Mouse (Mus musculus) CH12.LX (cell line): ENCODE measurements around the gene Bche. TPM values are rescaled to one million over a fixed set of nuclear protein-coding genes. Genes with fewer than 3 reads are reported as not detected.

Source experiments
- DNase-seq: peaks from one replicate; pipeline ENCODE4 v3.0.0-alpha.2; 2013; ENCODE audit errors: extremely low read depth
- H3K27ac ChIP-seq: 2 replicates; pipeline ENCODE4 v1.5.1; 2012; ENCODE audit warnings: low read depth, mild to moderate bottlenecking, control low read depth, moderate library complexity; ENCODE audit not compliant: insufficient read depth
- H3K27me3 ChIP-seq: replicated peaks from 2 replicates; pipeline ENCODE3; 2012; ENCODE audit warnings: inconsistent platforms
- H3K36me3 ChIP-seq, 2 experiments: replicated peaks in 1 of 2; 2 replicates each; pipeline versions ENCODE3 to v1.6.1; 2012; ENCODE audit warnings: inconsistent platforms in 1 of 2, low read length in 1 of 2, mild to moderate bottlenecking in 1 of 2, mixed read lengths in 1 of 2, moderate library complexity in 1 of 2; ENCODE audit not compliant: control insufficient read depth in 1 of 2, insufficient read depth in 1 of 2
- H3K4me1 ChIP-seq, 2 experiments: 2 replicates each; pipeline ENCODE4 v1.6.1; 2012; ENCODE audit warnings: inconsistent platforms in 1 of 2, moderate library complexity in 1 of 2; ENCODE audit not compliant: insufficient read depth in 2 of 2, control insufficient read depth in 1 of 2
- H3K4me2 ChIP-seq: 2 replicates; pipeline ENCODE4 v1.6.1; 2012; ENCODE audit warnings: low read depth, mild to moderate bottlenecking, control low read depth; ENCODE audit not compliant: poor library complexity, insufficient read depth, severe bottlenecking
- H3K4me3 ChIP-seq, 3 experiments: fragments of 150-350 bp in 1 of 3; sonication (generic) in 1 of 3; replicated peaks in 1 of 3; 2 replicates each; pipeline versions ENCODE3 to v1.5.1; 2011 to 2012; ENCODE audit warnings: low read depth in 2 of 3, low read length in 2 of 3, mild to moderate bottlenecking in 2 of 3, moderate library complexity in 2 of 3, control low read depth in 1 of 3, improper control_type of control experiment in 1 of 3, inconsistent platforms in 1 of 3, mixed read lengths in 1 of 3; ENCODE audit not compliant: poor library complexity in 1 of 3
- H3K79me2 ChIP-seq: replicated peaks from 2 replicates; pipeline ENCODE4 v1.6.1; 2012; ENCODE audit warnings: mild to moderate bottlenecking, moderate library complexity; ENCODE audit not compliant: control insufficient read depth, poor library complexity, insufficient read depth, severe bottlenecking; ENCODE audit errors: extremely low read depth
- H3K9ac ChIP-seq: 2 replicates; pipeline ENCODE4 v1.6.1; 2012; ENCODE audit warnings: low read depth, mild to moderate bottlenecking, control low read depth, moderate library complexity; ENCODE audit not compliant: insufficient read depth
- H3K9me3 ChIP-seq: replicated peaks from 2 replicates; pipeline ENCODE3; 2012; ENCODE audit warnings: low read length, inconsistent platforms, mixed read lengths
- BHLHE40 ChIP-seq: IDR thresholded peaks from 2 replicates; pipeline ENCODE4 v1.6.1; 2011; ENCODE audit warnings: mild to moderate bottlenecking, low read depth, low read length, improper control_type of control experiment
- CTCF ChIP-seq, 2 experiments: IDR thresholded peaks in 1 of 2; conservative IDR thresholded peaks in 1 of 2; 2 replicates each; pipeline ENCODE4 v1.5.1; 2011 to 2012; ENCODE audit warnings: low read depth in 2 of 2, low read length in 2 of 2, improper control_type of control experiment in 1 of 2, inconsistent platforms in 1 of 2, mild to moderate bottlenecking in 1 of 2, moderate library complexity in 1 of 2
- ELF1 ChIP-seq: IDR thresholded peaks from 2 replicates; pipeline ENCODE4 v1.6.1; 2014; ENCODE audit warnings: low read depth, mild to moderate bottlenecking, inconsistent platforms, low read length, improper control_type of control experiment
- EP300 ChIP-seq: IDR thresholded peaks from 2 replicates; pipeline ENCODE4 v1.6.1; 2011; ENCODE audit warnings: low read length, improper control_type of control experiment
- GABPA ChIP-seq: IDR thresholded peaks from 2 replicates; pipeline ENCODE4 v1.6.1; 2012; ENCODE audit warnings: low read depth, low read length, improper control_type of control experiment, inconsistent platforms; ENCODE audit not compliant: insufficient replicate concordance
- HCFC1 ChIP-seq: IDR thresholded peaks from 2 replicates; pipeline ENCODE4 v1.6.1; 2012; ENCODE audit warnings: low read depth, mild to moderate bottlenecking, inconsistent platforms, low read length, improper control_type of control experiment
- KAT2A ChIP-seq: IDR thresholded peaks from 2 replicates; pipeline ENCODE4 v1.6.1; 2012; ENCODE audit warnings: low read length, improper control_type of control experiment, inconsistent platforms; ENCODE audit not compliant: insufficient replicate concordance
- MEF2A ChIP-seq: IDR thresholded peaks from 2 replicates; pipeline ENCODE4 v1.6.1; 2014; ENCODE audit warnings: low read depth, mild to moderate bottlenecking, inconsistent platforms, low read length, improper control_type of control experiment, borderline replicate concordance
- NRF1 ChIP-seq: IDR thresholded peaks from 2 replicates; pipeline ENCODE4 v1.6.1; 2014; ENCODE audit warnings: low read depth, mild to moderate bottlenecking, inconsistent platforms, low read length, improper control_type of control experiment, moderate library complexity
- POLR2A ChIP-seq: IDR thresholded peaks from 2 replicates; pipeline ENCODE4 v1.6.1; 2011; ENCODE audit warnings: low read depth, mild to moderate bottlenecking, improper control_type of control experiment, low read length
- RAD21 ChIP-seq: IDR thresholded peaks from 2 replicates; pipeline ENCODE4 v1.6.1; 2011; ENCODE audit warnings: low read depth, mild to moderate bottlenecking, low read length, improper control_type of control experiment, moderate library complexity
- SIN3A ChIP-seq: IDR thresholded peaks from 2 replicates; pipeline ENCODE4 v1.6.1; 2012; ENCODE audit warnings: low read length, improper control_type of control experiment, inconsistent platforms
- SMC3 ChIP-seq: IDR thresholded peaks from 2 replicates; pipeline ENCODE4 v1.6.1; 2011; ENCODE audit warnings: low read depth, low read length, improper control_type of control experiment
- TBP ChIP-seq: conservative IDR thresholded peaks from 2 replicates; pipeline ENCODE4 v1.6.1; 2011; ENCODE audit warnings: low read depth, low read length, improper control_type of control experiment
- TCF12 ChIP-seq: IDR thresholded peaks from 2 replicates; pipeline ENCODE4 v1.6.1; 2014; ENCODE audit warnings: low read depth, mild to moderate bottlenecking, inconsistent platforms, low read length, improper control_type of control experiment
- ZC3H11A ChIP-seq: IDR thresholded peaks from 2 replicates; pipeline ENCODE4 v1.6.1; 2012; ENCODE audit warnings: low read depth, mild to moderate bottlenecking, inconsistent platforms, low read length, improper control_type of control experiment
- ZKSCAN1 ChIP-seq: IDR thresholded peaks from 2 replicates; pipeline ENCODE4 v1.6.1; 2012; ENCODE audit warnings: low read depth, inconsistent platforms, low read length, improper control_type of control experiment, borderline replicate concordance
- ZNF384 ChIP-seq: IDR thresholded peaks from 2 replicates; pipeline ENCODE4 v1.6.1; 2012; ENCODE audit warnings: low read depth, low read length, improper control_type of control experiment, inconsistent platforms
- dilution Hi-C: fragments of 300-500 bp; cut with MboI; formaldehyde crosslinking; loops from 2 replicates; pipeline ENCODE4 v1.14.3; 2020; ENCODE audit warnings: low sequenced_read_pairs; ENCODE audit not compliant: extremely low pct_unique_long_range_greater_than_20kb, extremely low pct_ligation_motif_present
- in situ Hi-C: fragments of 300-500 bp; cut with MboI; formaldehyde crosslinking; loops from 3 replicates; pipeline ENCODE4 v1.14.3; 2019; ENCODE audit warnings: low sequenced_read_pairs, low pct_ligation_motif_present, low pct_unique_long_range_greater_than_20kb, mixed read lengths
- polyA plus RNA-seq: library from polyadenylated mRNA; unstranded; fragments of >175 nt; gene quantifications from 2 replicates; pipeline ENCODE4 v1.2.1, GENCODE M21; 2012; ENCODE audit warnings: low read depth; ENCODE audit not compliant: insufficient read length
- total RNA-seq, 2 experiments: library from RNA; depleted of rRNA; stranded (reverse); fragments of 300-350 nt in 1 of 2; fragments of >200 nt in 1 of 2; gene quantifications; 2 replicates each; pipeline ENCODE4 v1.2.3; 2012 to 2014

The Bche gene
- total and polyA plus RNA-seq, 3 experiments = not detected

DNA sequence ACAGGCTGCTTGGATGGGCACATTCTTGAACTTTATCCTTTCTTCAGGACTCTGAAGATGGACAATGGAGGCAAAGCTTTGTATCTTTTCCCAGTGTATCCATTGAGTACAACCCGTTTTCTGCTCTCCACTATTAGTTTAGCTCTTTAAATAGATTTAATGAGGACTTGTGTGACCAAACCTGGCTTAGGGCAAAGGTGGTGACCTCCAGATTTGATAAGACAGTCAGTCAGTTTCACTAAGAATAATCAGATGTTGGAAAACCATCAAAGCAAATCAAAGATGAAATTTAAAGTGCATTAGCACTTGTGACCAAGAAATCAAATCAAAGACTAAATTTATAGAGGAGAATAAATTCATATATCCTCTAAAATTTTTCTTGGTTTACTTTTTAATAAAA lies 1.7 kb downstream of the Bche start:
- H3K36me3 ChIP-seq = no peaks in the 10 kb centered on the region
- TF ChIP-seq BHLHE40 (no peak), ELF1 (no peak), KAT2A (no peak), HCFC1 (no peak)
- H3K4me2 ChIP-seq = no peak overlapping the region
- H3K4me1 ChIP-seq = no peaks in the 10 kb centered on the region
- H3K79me2 ChIP-seq = no peaks in the 10 kb centered on the region
- no peak overlapping the region for H3K27ac ChIP-seq
- peaks cover 22% of the 10 kb centered on the region for H3K9me3 ChIP-seq
- dilution Hi-C loops (no loop called here), in situ Hi-C loops (no loop called here)
- no peak for DNase-seq
- H3K27me3 ChIP-seq = no peaks in the 10 kb centered on the region
- H3K4me3 ChIP-seq = no peak overlapping the region
- no peak overlapping the region for H3K9ac ChIP-seq

DNA sequence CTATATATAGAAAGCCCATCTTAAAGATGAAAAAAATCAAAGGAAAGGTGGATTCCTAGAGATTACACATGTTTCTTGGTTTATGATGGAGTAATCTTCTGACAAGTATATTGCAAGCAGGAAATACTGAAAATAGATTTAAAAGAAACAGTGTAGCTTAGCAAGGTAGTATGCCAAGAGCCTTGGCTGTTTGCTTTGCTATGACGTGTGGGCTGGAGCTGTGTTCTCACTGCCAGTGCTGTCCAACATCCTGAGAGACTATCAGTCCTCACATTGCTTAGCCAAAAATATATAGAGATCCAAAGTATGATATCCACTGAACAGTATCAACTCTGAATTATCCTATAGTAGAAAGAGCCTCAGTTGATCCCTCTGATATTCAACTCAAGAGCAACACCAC lies 9.3 kb downstream of the Bche start:
- Histone ChIP-seq H3K27me3 (no peaks in the 10 kb centered on the region), H3K79me2 (no peaks in the 10 kb centered on the region), H3K4me2 (no peak overlapping the region), H3K36me3 (no peaks in the 10 kb centered on the region), H3K9me3 (peaks cover 26% of the 10 kb centered on the region), H3K4me3 (no peak overlapping the region), H3K9ac (no peak overlapping the region), H3K27ac (no peak overlapping the region), H3K4me1 (no peaks in the 10 kb centered on the region)
- dilution Hi-C loops = no loop called here
- in situ Hi-C loops = no loop called here
- DNase-seq = no peak
- TF ChIP-seq ZKSCAN1 = no peak

DNA sequence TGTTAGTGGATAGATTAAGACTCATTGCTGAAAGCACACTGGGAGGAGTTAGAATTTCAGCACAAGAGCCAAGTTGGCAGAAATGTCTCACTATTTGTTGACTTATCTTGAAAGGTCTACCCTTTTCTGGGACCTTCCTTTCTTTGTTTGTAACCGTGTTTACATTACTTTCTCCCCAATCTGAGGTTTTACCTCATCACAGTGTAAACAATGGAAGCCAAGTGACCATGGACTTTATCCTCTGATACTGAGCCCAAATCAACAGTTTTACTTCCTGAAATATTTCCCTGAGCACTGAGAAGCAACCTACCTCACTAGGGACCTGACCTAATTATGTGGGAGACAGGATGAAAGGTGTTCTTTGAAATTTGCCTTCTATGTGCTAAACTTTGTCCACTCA lies 34.9 kb downstream of the Bche start:
- no peaks in the 10 kb centered on the region for H3K27me3 ChIP-seq
- in situ Hi-C loops = no loop called here
- H3K79me2 ChIP-seq = no peaks in the 10 kb centered on the region
- H3K9me3 ChIP-seq = peaks cover 23% of the 10 kb centered on the region
- no peaks in the 10 kb centered on the region for H3K4me1 ChIP-seq
- dilution Hi-C loops = no loop called here
- H3K4me2 ChIP-seq = no peak overlapping the region
- H3K27ac ChIP-seq = no peak overlapping the region
- no peak for TF ChIP-seq CTCF (conservative IDR thresholded peaks at IDR 0.05 in 1 of 2, IDR thresholded peaks at IDR 0.05 in 1 of 2; ENCODE audit: low read depth in 2 of 2, low read length in 2 of 2)
- TF ChIP-seq BHLHE40 = no peak
- no peak for TF ChIP-seq SMC3
- no peak for TF ChIP-seq TBP
- no peak for TF ChIP-seq NRF1
- TF ChIP-seq ZKSCAN1 = no peak
- TF ChIP-seq EP300 = no peak
- no peak for TF ChIP-seq GABPA
- no peak for TF ChIP-seq MEF2A
- no peak for TF ChIP-seq HCFC1
- no peak for TF ChIP-seq TCF12
- TF ChIP-seq POLR2A = no peak
- no peak for TF ChIP-seq RAD21
- no peak for TF ChIP-seq ZC3H11A
- no peak for TF ChIP-seq ZNF384
- TF ChIP-seq SIN3A = no peak
- no peak overlapping the region for H3K9ac ChIP-seq
- no peak for DNase-seq
- no peaks in the 10 kb centered on the region for H3K36me3 ChIP-seq
- H3K4me3 ChIP-seq = no peak overlapping the region
